Mouse (Mus musculus): ENCODE data around the gene Apol7c. TPM values are rescaled to one million over a fixed set of nuclear protein-coding genes. Genes with fewer than 3 reads are reported as not detected.

The Apol7c gene
- not detected for polyA plus RNA-seq (2014; fragmentation: Illumina TruSeq; extraction: RNeasy Lipid Tissue Mini Kit (QIAGEN cat#74804); ENCODE audit: low read depth, low replicate concordance)

GRCm38 (mm10) chr15:77533216-77533615 is at the start of gene Apol7c:
Gene Apol7c, minus strand, starts transcription at chr15:77533316.

DNA sequence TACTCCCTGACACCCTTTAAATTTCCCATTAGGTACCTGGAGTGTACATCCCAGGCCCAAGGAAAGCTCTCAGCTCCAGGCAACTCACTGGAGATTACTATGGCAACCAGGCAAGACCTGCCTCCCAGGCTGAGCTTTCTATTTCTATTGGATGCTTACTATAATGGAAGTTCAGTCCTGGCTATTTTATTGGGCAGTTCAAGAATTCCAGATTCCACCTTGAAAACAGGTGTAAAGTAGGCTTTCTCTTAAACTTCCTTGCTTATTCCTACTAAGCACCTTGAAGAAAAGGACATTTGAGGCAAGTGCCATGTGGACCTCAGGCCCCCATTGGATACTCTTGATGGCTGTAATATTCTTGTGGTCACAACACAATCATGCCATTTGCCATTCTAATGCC is 28.7 kb upstream of the Apol7c start, which contains the start of gene 1700025B11Rik:
Gene 1700025B11Rik, minus strand, starts transcription at position 101 of the 400 bp plus-strand sequence.

GRCm38 (mm10) chr15:77507966-77508365 is 25.1 kb downstream of the Apol7c start, which contains the start of gene Apol11a:
Gene Apol11a, plus strand, starts transcription at chr15:77508271.

GRCm38 (mm10) chr15:77476693-77477092 is 56.4 kb downstream of the Apol7c start, which contains the start of gene Apol10a:
Gene Apol10a, plus strand, starts transcription at chr15:77477047.

Other genes with a start within 250 kb of the Apol7c start
- gene Rbfox2, start 226.3 kb downstream of the Apol7c start, polyA plus RNA-seq (2014; fragmentation: Illumina TruSeq; extraction: RNeasy Lipid Tissue Mini Kit (QIAGEN cat#74804); ENCODE audit: low read depth, low replicate concordance) = 72.9 TPM
- gene Apol7a, start 134.2 kb downstream of the Apol7c start, polyA plus RNA-seq (2014; fragmentation: Illumina TruSeq; extraction: RNeasy Lipid Tissue Mini Kit (QIAGEN cat#74804); ENCODE audit: low read depth, low replicate concordance) = 0.45 TPM
- 1.0 TPM for gene Apol9a, start 122.2 kb downstream of the Apol7c start, polyA plus RNA-seq (2014; fragmentation: Illumina TruSeq; extraction: RNeasy Lipid Tissue Mini Kit (QIAGEN cat#74804); ENCODE audit: low read depth, low replicate concordance)
- gene Apol7b, start 85.8 kb downstream of the Apol7c start, polyA plus RNA-seq (2014; fragmentation: Illumina TruSeq; extraction: RNeasy Lipid Tissue Mini Kit (QIAGEN cat#74804); ENCODE audit: low read depth, low replicate concordance) = not detected
- gene Apol10a, start 56.3 kb downstream of the Apol7c start, polyA plus RNA-seq (2014; fragmentation: Illumina TruSeq; extraction: RNeasy Lipid Tissue Mini Kit (QIAGEN cat#74804); ENCODE audit: low read depth, low replicate concordance) = not detected
- not detected for gene Apol11a, start 25.0 kb downstream of the Apol7c start, polyA plus RNA-seq (2014; fragmentation: Illumina TruSeq; extraction: RNeasy Lipid Tissue Mini Kit (QIAGEN cat#74804); ENCODE audit: low read depth, low replicate concordance)
- not detected for gene 1700025B11Rik, start 28.6 kb upstream of the Apol7c start, polyA plus RNA-seq (2014; fragmentation: Illumina TruSeq; extraction: RNeasy Lipid Tissue Mini Kit (QIAGEN cat#74804); ENCODE audit: low read depth, low replicate concordance)
- gene Apol10b, start 62.8 kb upstream of the Apol7c start, polyA plus RNA-seq (2014; fragmentation: Illumina TruSeq; extraction: RNeasy Lipid Tissue Mini Kit (QIAGEN cat#74804); ENCODE audit: low read depth, low replicate concordance) = 5.3 TPM
- not detected for gene Gm36245, start 65.9 kb upstream of the Apol7c start, polyA plus RNA-seq (2014; fragmentation: Illumina TruSeq; extraction: RNeasy Lipid Tissue Mini Kit (QIAGEN cat#74804); ENCODE audit: low read depth, low replicate concordance)
- gene Apol11b, start 110.0 kb upstream of the Apol7c start, polyA plus RNA-seq (2014; fragmentation: Illumina TruSeq; extraction: RNeasy Lipid Tissue Mini Kit (QIAGEN cat#74804); ENCODE audit: low read depth, low replicate concordance) = 0.39 TPM
- not detected for gene Apol7e, start 165.5 kb upstream of the Apol7c start, polyA plus RNA-seq (2014; fragmentation: Illumina TruSeq; extraction: RNeasy Lipid Tissue Mini Kit (QIAGEN cat#74804); ENCODE audit: low read depth, low replicate concordance)
- 1.0 TPM for gene Apol9b, start 195.7 kb upstream of the Apol7c start, polyA plus RNA-seq (2014; fragmentation: Illumina TruSeq; extraction: RNeasy Lipid Tissue Mini Kit (QIAGEN cat#74804); ENCODE audit: low read depth, low replicate concordance)
- not detected for gene Apol8, start 223.7 kb upstream of the Apol7c start, polyA plus RNA-seq (2014; fragmentation: Illumina TruSeq; extraction: RNeasy Lipid Tissue Mini Kit (QIAGEN cat#74804); ENCODE audit: low read depth, low replicate concordance)

Measured in heart, adult 10 weeks (tissue).